Mouse (Mus musculus): ENCODE measurements around the gene Tapt1. TPM values are rescaled to one million over a fixed set of nuclear protein-coding genes. Genes with fewer than 3 reads are reported as not detected.
"Not testable (repeated sequence)": the region's sequence is repeated elsewhere in the genome, so short reads cannot be mapped to it uniquely, and the experiment has no call there.

Gene Tapt1
- total and polyA plus RNA-seq, 2 experiments from 2014 or later = 19.1 to 70.5 TPM

GRCm38 (mm10) chr5:44143467-44144235, 82.8 kb downstream of the Tapt1 start:
- no peaks in the 10 kb centered on the region for H3K9me3 ChIP-seq (ENCODE audit: low read length)
- H3K27me3 ChIP-seq (ENCODE audit: insufficient read depth, low read length) = no peaks in the 10 kb centered on the region
- H3K9ac ChIP-seq = no peak overlapping the region
- H3K4me3 ChIP-seq (ENCODE audit: low read depth, low read length) = no peak overlapping the region
- no peaks in the 10 kb centered on the region for H3K4me1 ChIP-seq (ENCODE audit: insufficient read depth)
- no peak for TF ChIP-seq CTCF (IDR thresholded peaks at IDR 0.05; ENCODE audit: low read depth)
- no peaks in the 10 kb centered on the region for H3K36me3 ChIP-seq (ENCODE audit: insufficient read depth)
- H3K27ac ChIP-seq (ENCODE audit: low read depth, low read length) = no peak overlapping the region
- no peak for ATAC-seq
- no peak for DNase-seq
- H3K4me2 ChIP-seq (ENCODE audit: low read depth) = no peak overlapping the region
- WGBS = 21% methylated on average over 8 of the region's 8 CpGs

- H3K36me3 ChIP-seq (ENCODE audit: insufficient read depth) = no peaks in the 10 kb centered on the region
- H3K27me3 ChIP-seq (ENCODE audit: insufficient read depth, low read length) = no peaks in the 10 kb centered on the region
- H3K4me1 ChIP-seq (ENCODE audit: insufficient read depth) = no peaks in the 10 kb centered on the region
- H3K27ac ChIP-seq (ENCODE audit: low read depth, low read length) = no peak overlapping the region
- WGBS = 80% methylated on average over 4 of the region's 4 CpGs
- H3K9me3 ChIP-seq (ENCODE audit: low read length) = no peaks in the 10 kb centered on the region
- DNase-seq = no peak
- no peak overlapping the region for H3K9ac ChIP-seq
- no peak overlapping the region for H3K4me3 ChIP-seq (ENCODE audit: low read depth, low read length)
- H3K4me2 ChIP-seq (ENCODE audit: low read depth) = no peak overlapping the region
- ATAC-seq = no peak
- no peak for TF ChIP-seq CTCF (IDR thresholded peaks at IDR 0.05; ENCODE audit: low read depth)
Measured at GRCm38 (mm10) chr5:44127487-44127886, 98.9 kb downstream of the Tapt1 start.

GRCm38 (mm10) chr5:44126574-44126973, 99.9 kb downstream of the Tapt1 start:
- ATAC-seq; H3K4me2 ChIP-seq (ENCODE audit: low read depth); H3K36me3 ChIP-seq (ENCODE audit: insufficient read depth); H3K9me3 ChIP-seq (ENCODE audit: low read length); DNase-seq; H3K27ac ChIP-seq (ENCODE audit: low read depth, low read length); H3K9ac ChIP-seq; H3K4me3 ChIP-seq (ENCODE audit: low read depth, low read length); H3K4me1 ChIP-seq (ENCODE audit: insufficient read depth); H3K27me3 ChIP-seq (ENCODE audit: insufficient read depth, low read length): not testable (repeated sequence)
- 93% methylated on average over 8 of the region's 8 CpGs for WGBS

Other genes starting within 250 kb of the Tapt1 start
- gene Fgfbp1, start 244.8 kb downstream of the Tapt1 start, total RNA-seq (2014; rRNA removed) = 9.2 and 12.6 TPM in 2 replicates
- gene Fgfbp1, start 244.8 kb downstream of the Tapt1 start, polyA plus RNA-seq (2015; fragmentation: Nextera tagmentation; extraction: Ambion mirVana) = 10.6 and 11.1 TPM in 2 replicates
- 12.5 and 18.1 TPM in 2 replicates for gene Prom1, start 124.6 kb downstream of the Tapt1 start, total RNA-seq (2014; rRNA removed)
- 14.4 and 15.4 TPM in 2 replicates for gene Prom1, start 124.6 kb downstream of the Tapt1 start, polyA plus RNA-seq (2015; fragmentation: Nextera tagmentation; extraction: Ambion mirVana)